Mouse (Mus musculus) embryonic fibroblast, embryonic 13.5 days (primary cell): ENCODE measurements around the gene Il4ra. TPM values are rescaled to one million over a fixed set of nuclear protein-coding genes. Genes with fewer than 3 reads are reported as not detected.

Experiments used
- H3K27ac ChIP-seq: 2 replicates; pipeline ENCODE4 v1.5.1; 2012; ENCODE audit warnings: low read length, control low read depth, inconsistent platforms; ENCODE audit not compliant: insufficient read depth
- H3K4me1 ChIP-seq: 2 replicates; pipeline ENCODE4 v1.6.1; 2011; ENCODE audit warnings: low read length; ENCODE audit not compliant: control insufficient read depth, insufficient read depth
- H3K4me3 ChIP-seq: 2 replicates; pipeline ENCODE4 v1.5.1; 2011; ENCODE audit warnings: mild to moderate bottlenecking, control low read depth, low read length; ENCODE audit not compliant: insufficient read depth
- CTCF ChIP-seq: IDR thresholded peaks from 2 replicates; pipeline ENCODE4 v1.5.1; 2011; ENCODE audit warnings: mild to moderate bottlenecking, control low read depth, low read length, moderate library complexity, borderline replicate concordance; ENCODE audit not compliant: insufficient read depth
- POLR2A ChIP-seq: IDR thresholded peaks from 2 replicates; pipeline ENCODE4 v1.6.1; 2011; ENCODE audit warnings: low read depth, mild to moderate bottlenecking, control low read depth, low read length, moderate library complexity
- polyA plus RNA-seq: library from polyadenylated mRNA; stranded (reverse); fragments of >200 nt; gene quantifications from 2 replicates; pipeline ENCODE4 v1.2.4, GENCODE M21; 2011; ENCODE audit warnings: low read depth; ENCODE audit not compliant: missing spikeins, insufficient read length

Gene Il4ra
- polyA plus RNA-seq, 1 experiment = 45.7 TPM

GRCm38 (mm10) chr7:125579545-125580219, 27.8 kb downstream of the Il4ra start:
- peaks cover 14% of the 10 kb centered on the region for H3K4me1 ChIP-seq
- H3K27ac ChIP-seq = peak overlapping the region; percentile 91
- TF ChIP-seq POLR2A = no peak
- TF ChIP-seq CTCF = no peak
- no peak overlapping the region for H3K4me3 ChIP-seq

GRCm38 (mm10) chr7:125580220-125580549, 28.3 kb downstream of the Il4ra start:
- Histone ChIP-seq H3K4me3 (no peak overlapping the region), H3K27ac (peak overlapping the region; percentile 91), H3K4me1 (peaks cover 14% of the 10 kb centered on the region)
- TF ChIP-seq CTCF (no peak), POLR2A (peak; percentile 60)

- Histone ChIP-seq H3K27ac (peak overlapping the region; percentile 91), H3K4me3 (peak overlapping the region; percentile 8; the same call in 1 of the 2 replicates), H3K4me1 (peaks cover 14% of the 10 kb centered on the region)
- TF ChIP-seq CTCF = no peak
- no peak; the same call in 1 of the 2 replicates for TF ChIP-seq POLR2A
Measured at GRCm38 (mm10) chr7:125580625-125581316, 28.9 kb downstream of the Il4ra start.

DNA sequence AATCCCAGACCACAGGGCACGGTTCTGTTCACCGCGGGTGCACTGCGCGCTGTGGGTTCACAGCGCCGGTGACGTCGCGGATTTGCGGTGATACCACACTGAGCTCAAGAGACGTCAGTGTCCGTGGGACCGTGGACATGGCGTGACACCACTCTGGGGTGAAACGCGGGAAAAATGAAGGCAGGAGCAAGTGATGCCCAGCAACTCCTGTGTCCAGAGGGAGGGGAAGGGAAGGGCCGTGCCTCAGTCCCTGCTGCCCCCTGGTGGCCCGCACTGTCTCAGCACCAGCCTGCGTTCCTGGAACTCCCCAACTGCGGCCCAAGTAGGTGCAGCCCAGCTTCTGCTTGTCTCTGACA, 29.4 kb downstream of the Il4ra start:
- Histone ChIP-seq H3K4me3 (peak overlapping the region; percentile 8; the same call in 1 of the 2 replicates), H3K4me1 (peaks cover 14% of the 10 kb centered on the region), H3K27ac (peak overlapping the region; percentile 81)
- TF ChIP-seq POLR2A = peak; percentile 45; the same call in 1 of the 2 replicates
- TF ChIP-seq CTCF = peak; percentile 99

DNA sequence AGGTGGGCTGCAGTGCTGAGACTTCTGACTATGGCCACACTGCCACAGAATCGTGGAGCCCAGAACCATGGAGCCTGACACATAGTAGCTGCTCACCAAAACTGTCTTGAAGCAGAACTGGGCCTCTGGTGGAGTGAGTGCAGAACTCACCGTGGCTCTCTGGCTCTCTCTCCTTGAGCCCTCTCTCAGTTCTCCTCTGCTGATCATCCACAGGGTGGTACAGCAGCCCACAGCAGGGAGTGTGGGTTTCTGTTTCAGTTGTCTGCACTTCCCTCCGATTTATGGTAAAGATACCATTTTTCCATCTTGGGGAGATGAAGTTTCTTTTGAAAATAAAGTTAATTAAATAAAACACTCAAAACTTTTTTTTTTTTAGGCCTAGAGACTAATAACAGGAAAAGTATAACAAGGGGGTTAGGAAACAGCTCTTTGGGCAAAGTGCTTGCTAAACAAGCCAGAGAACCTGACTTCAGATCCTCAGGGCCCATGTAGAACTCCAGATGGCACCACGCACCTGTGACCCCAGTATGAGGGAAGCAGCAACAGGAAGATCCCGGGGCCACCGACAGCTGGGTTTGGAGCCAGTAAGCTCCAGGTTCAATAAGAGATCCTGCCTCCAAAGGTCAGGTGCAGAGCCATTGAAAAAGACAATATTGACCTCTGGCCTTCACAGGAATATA, 31.5 kb downstream of the Il4ra start:
- H3K27ac ChIP-seq = no peak overlapping the region
- H3K4me1 ChIP-seq = peaks cover 7% of the 10 kb centered on the region
- TF ChIP-seq POLR2A (no peak), CTCF (no peak)
- no peak overlapping the region for H3K4me3 ChIP-seq

DNA sequence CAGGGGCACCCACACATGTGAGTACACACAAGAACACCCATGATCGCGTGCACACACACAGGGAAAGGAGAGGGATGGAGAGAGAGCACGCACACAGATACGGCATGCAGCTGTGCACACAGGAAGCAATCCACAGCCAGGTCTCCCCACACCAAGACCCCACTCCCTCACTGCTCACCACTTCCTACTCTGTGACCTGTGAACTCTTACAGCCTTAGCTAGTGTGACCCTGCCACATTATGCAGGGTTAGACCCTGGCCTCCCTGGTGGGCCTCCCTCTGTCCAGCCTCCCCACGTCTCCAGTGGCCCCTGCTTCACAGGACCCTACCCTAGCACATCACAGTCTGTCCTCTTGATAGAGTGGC, 32.1 kb downstream of the Il4ra start:
- TF ChIP-seq POLR2A (no peak), CTCF (no peak)
- H3K27ac ChIP-seq = no peak overlapping the region

GRCm38 (mm10) chr7:125586355-125586754, 34.4 kb downstream of the Il4ra start:
- Histone ChIP-seq H3K4me1 (no peaks in the 10 kb centered on the region), H3K4me3 (no peak overlapping the region), H3K27ac (no peak overlapping the region)
- TF ChIP-seq CTCF (0 out of 2 replicates have a peak, but pooled peaks have one; percentile 14), POLR2A (no peak)

More for the DNA sequence above, 32.1 kb downstream of the Il4ra start:
- Histone ChIP-seq H3K4me1 (peaks cover 7% of the 10 kb centered on the region), H3K4me3 (no peak overlapping the region)

DNA sequence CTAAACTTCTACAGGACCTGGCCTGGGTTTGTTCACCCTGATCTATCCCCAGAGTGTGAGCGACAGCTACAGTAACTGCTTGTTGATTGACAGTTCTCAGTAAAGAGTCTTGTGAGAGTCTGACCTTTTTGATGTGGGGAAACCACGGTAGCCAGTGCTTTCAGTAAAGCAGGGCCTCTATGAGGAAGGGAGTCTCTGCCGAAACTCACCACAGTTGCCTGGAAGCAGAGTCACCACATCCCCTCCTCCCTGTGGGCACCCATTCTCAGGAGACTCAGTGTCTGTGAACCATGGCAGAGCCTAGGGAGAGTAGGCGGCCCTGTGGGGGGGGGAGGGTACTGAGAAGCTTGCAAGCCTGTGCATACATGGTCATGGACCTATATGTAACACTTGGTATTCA, 36.8 kb downstream of the Il4ra start:
- Histone ChIP-seq H3K4me1 (no peaks in the 10 kb centered on the region), H3K27ac (no peak overlapping the region), H3K4me3 (no peak overlapping the region)
- TF ChIP-seq POLR2A (no peak), CTCF (no peak)

DNA sequence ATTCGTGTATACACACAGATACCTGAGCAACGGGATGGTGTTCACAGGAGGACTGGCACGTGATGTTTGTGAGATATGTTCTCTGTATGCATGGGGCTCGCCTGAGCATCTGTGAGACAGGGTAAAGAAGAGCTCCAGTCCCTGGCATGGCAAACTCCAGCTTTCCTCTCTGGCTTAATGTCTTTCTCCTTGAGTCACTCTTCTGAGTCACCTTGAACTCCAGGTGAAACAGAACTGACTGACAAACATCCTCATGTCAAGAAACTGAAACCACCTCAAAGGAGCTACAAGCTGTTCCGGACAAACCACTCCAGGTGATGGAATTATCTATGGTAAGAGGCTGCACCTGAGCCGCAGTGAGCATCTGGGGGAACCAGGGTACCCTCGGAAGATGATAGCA, 38.0 kb downstream of the Il4ra start:
- Histone ChIP-seq H3K4me1 (no peaks in the 10 kb centered on the region), H3K4me3 (no peak overlapping the region), H3K27ac (no peak overlapping the region)
- TF ChIP-seq POLR2A = no peak
- no peak for TF ChIP-seq CTCF

DNA sequence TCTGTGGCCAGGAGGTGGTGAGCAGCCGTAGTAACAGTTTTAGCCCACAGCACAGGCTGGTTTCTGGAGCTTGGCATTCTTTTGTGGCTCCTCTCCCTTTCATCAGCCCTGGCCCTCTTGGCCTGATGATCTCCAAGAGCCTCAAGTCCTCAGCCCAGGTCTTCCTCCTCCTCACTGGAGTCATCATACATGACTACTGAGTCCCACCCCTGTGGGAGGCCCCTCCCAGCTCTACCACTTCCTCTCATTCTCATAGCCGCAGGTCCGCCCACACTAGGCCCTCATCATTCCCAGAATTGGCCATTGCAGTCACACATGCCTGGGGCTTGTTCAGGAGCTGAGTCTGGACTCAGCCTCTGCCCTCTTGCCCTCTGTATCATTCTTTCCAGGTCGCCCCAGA, 41.9 kb downstream of the Il4ra start:
- no peak for TF ChIP-seq POLR2A
- no peak for TF ChIP-seq CTCF

GRCm38 (mm10) chr7:125596406-125596805, 44.5 kb downstream of the Il4ra start:
- Histone ChIP-seq H3K4me1 (no peaks in the 10 kb centered on the region), H3K27ac (no peak overlapping the region), H3K4me3 (no peak overlapping the region)
- TF ChIP-seq POLR2A (no peak), CTCF (no peak)

More for the DNA sequence above, 41.9 kb downstream of the Il4ra start:
- H3K4me3 ChIP-seq = no peak overlapping the region
- H3K27ac ChIP-seq = no peak overlapping the region
- no peaks in the 10 kb centered on the region for H3K4me1 ChIP-seq
